Mouse (Mus musculus): ENCODE results near the gene Tpst2.

DNA sequence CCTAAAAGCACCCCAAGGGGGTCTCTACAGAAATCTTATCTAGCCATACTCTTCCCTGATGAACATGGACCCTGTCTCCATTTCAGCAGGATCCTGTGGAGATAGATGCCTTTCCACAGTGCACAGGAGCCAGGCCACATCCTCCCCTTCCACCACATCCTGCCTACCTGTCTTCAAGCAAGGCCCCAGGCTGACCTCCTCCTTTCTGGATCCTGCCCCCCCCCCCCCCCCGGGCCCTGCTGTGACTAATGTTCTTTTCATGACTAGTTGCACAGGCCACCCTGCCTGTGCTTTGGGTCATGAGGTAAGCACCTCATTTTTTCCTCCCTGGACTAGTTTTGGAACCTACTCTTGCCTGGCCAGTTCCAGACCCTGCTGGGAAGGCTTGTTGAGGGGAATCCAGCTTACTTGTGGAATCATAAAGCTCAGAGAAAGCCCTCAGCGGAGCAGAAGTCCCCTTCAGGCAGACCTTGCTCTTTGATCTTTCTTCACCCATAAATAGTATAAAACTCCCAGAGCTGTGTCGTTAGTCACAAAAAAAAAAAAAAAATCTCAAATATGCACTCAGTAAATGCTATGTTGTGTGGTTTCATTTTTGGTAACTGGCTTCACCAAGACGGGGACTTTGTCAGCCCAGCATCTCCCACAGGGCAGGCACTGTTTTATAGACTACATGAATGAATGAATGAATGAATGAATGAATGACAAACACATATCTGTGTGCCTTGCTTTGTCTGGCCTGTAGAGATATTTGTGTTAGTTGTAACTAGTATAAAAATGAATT lies 1.3 kb upstream of the Tpst2 start:
- TF ChIP-seq CTCF (IDR thresholded peaks at IDR 0.05; ENCODE audit: low read depth) (no peak), EP300 (IDR thresholded peaks at IDR 0.05; ENCODE audit: low read depth) (no peak)
